Mouse (Mus musculus) layer of hippocampus, postnatal 14 days (tissue): ENCODE data around the gene Cd79b. TPM values are rescaled to one million over a fixed set of nuclear protein-coding genes. Genes with fewer than 3 reads are reported as not detected.

Experiments
- DNase-seq, 2 experiments: peaks; one replicate each; pipeline ENCODE4 v3.0.0; 2021 to 2022; ENCODE audit warnings: low spot score in 2 of 2, mixed read lengths in 1 of 2
- total RNA-seq, 2 experiments: library from RNA; stranded (reverse); gene quantifications; 2 replicates each; pipeline ENCODE4 v1.2.3; 2021

The Cd79b gene
- total RNA-seq, 2 experiments from 2014 or later: 0.43 to 0.67 TPM

- DNase-seq: no peak
Observed at GRCm38 (mm10) chr11:106318406-106319366, 4.1 kb upstream of the Cd79b start.

- DNase-seq: no peak
Observed at GRCm38 (mm10) chr11:106317801-106318200, 3.2 kb upstream of the Cd79b start.

- no peak for DNase-seq
Observed at GRCm38 (mm10) chr11:106316416-106316815, 1.9 kb upstream of the Cd79b start.

GRCm38 (mm10) chr11:106313533-106313932 is 1.0 kb downstream of the Cd79b start:
- DNase-seq: no peak

GRCm38 (mm10) chr11:106310123-106310522 is 4.4 kb downstream of the Cd79b start:
- no peak for DNase-seq

GRCm38 (mm10) chr11:106308162-106308561 is 6.4 kb downstream of the Cd79b start:
- no peak for DNase-seq

GRCm38 (mm10) chr11:106307432-106307831 is 7.1 kb downstream of the Cd79b start:
- no peak for DNase-seq

GRCm38 (mm10) chr11:106306758-106307157 is 7.8 kb downstream of the Cd79b start:
- DNase-seq: no peak

GRCm38 (mm10) chr11:106306065-106306385 is 8.5 kb downstream of the Cd79b start:
- no peak for DNase-seq

GRCm38 (mm10) chr11:106305348-106306064 is 9.1 kb downstream of the Cd79b start:
- DNase-seq: no peak

- no peak for DNase-seq
Observed at GRCm38 (mm10) chr11:106302634-106303033, 11.9 kb downstream of the Cd79b start.

GRCm38 (mm10) chr11:106301765-106302164 is 12.8 kb downstream of the Cd79b start, which contains the start of gene Gh:
TSS of gene Gh (minus strand) at chr11:106301865.
- no peak for DNase-seq

GRCm38 (mm10) chr11:106291861-106292260 is 22.7 kb downstream of the Cd79b start:
- no peak for DNase-seq

GRCm38 (mm10) chr11:106290376-106290775 is 24.2 kb downstream of the Cd79b start:
- no peak for DNase-seq

GRCm38 (mm10) chr11:106289369-106289768 is 25.2 kb downstream of the Cd79b start:
- no peak for DNase-seq

- no peak for DNase-seq
Observed at GRCm38 (mm10) chr11:106286987-106287386, 27.6 kb downstream of the Cd79b start.

- no peak for DNase-seq
Observed at GRCm38 (mm10) chr11:106286206-106286605, 28.4 kb downstream of the Cd79b start.

GRCm38 (mm10) chr11:106284126-106284525 is 30.4 kb downstream of the Cd79b start:
- DNase-seq: no peak

GRCm38 (mm10) chr11:106283371-106283770 is 31.2 kb downstream of the Cd79b start:
- DNase-seq: no peak

GRCm38 (mm10) chr11:106282452-106282851 is 32.1 kb downstream of the Cd79b start:
- DNase-seq: no peak

GRCm38 (mm10) chr11:106276454-106276853 is 38.1 kb downstream of the Cd79b start, which contains the start of gene Tcam1:
TSS of gene Tcam1 (plus strand) at chr11:106276672.
- peak; percentile 96 for DNase-seq

- no peak for DNase-seq
Observed at GRCm38 (mm10) chr11:106274971-106275411, 39.6 kb downstream of the Cd79b start.
